Mouse (Mus musculus) heart, adult 8-10 months (tissue): Measurements from ENCODE around the gene Mre11a. TPM values are rescaled to one million over a fixed set of nuclear protein-coding genes. Genes with fewer than 3 reads are reported as not detected.
"Not testable (repeated sequence)": the region's sequence is repeated elsewhere in the genome, so short reads cannot be mapped to it uniquely, and the experiment has no call there.

Source experiments
- DNase-seq: peaks from one replicate; pipeline ENCODE4 v3.0.0; 2022; ENCODE audit warnings: low spot score
- total RNA-seq, 4 experiments: library from RNA; stranded (reverse); gene quantifications; 2 replicates each; pipeline ENCODE4 v1.2.4; 2022

The Mre11a gene
- total RNA-seq, 4 experiments from 2014 or later: 8.0 to 18.2 (median 10.6) TPM

DNA sequence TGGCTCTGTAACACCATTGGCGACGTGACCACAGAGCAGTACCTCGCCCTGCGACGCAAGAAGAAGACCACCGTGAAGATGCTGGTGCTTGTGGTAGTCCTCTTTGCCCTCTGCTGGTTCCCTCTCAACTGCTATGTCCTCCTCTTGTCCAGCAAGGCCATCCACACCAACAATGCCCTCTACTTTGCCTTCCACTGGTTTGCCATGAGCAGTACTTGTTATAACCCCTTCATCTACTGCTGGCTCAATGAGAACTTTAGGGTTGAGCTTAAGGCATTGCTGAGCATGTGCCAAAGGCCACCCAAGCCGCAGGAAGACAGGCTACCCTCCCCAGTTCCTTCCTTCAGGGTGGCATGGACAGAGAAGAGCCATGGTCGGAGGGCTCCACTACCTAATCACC, 83.9 kb downstream of the Mre11a start:
- no peak for DNase-seq

DNA sequence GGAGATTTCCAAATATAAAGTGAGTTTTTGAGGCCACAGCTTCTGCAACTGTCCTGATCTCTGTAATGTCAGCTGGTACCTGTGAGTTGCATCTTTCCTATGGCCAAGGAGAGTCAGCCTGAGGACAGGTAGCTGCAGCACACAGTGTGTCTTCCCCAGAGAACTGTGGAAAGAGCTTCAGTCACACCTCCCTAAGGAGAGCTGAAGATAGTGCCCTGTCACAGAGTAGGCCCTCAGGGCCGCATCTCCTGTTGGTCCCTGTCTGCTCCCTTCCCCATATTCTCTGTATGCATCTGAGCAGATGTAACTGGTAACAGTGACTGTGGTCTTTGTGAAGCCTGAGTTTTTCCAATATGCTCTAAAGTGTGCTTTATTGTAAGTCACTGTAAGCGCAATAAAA, 85.9 kb downstream of the Mre11a start:
- DNase-seq: no peak

DNA sequence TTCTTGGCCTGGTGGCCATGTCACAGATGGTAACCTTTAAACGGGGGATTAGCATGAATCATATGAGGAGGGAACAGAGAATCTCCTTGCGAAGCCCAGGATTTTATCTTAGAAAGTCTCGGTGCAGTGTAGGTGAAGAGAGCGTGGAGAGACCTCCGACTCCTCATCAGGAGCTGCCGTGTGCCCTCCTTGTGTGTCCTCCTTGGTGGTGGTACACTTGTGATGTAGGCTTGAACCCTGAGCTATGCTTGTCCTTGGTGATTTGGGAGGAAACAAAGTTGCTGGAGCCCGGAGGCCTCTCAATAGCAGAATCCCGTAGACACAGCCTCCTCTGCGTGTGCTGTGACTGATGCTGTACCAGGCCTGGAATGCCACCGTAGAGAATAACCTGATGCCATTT, 86.3 kb downstream of the Mre11a start:
- no peak for DNase-seq

DNA sequence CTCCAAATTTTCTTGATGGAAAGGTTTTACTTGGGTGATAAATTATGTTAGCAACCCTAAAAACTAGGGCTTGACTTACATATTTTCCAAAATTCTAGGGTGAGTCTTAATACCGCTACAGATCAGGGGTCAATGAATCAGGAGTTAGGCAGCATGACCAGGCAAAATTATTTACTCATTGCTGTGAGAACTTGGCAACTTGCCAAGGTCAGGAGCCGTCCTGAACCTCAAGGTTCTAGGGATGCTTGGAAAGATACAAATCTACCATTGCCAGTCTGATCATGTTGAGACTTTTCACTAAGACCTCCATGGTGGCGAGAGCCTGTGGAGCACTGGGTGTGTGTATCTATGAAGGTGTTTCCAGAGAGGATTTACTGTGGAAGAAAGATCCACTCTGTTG, 87.1 kb downstream of the Mre11a start:
- no peak for DNase-seq

DNA sequence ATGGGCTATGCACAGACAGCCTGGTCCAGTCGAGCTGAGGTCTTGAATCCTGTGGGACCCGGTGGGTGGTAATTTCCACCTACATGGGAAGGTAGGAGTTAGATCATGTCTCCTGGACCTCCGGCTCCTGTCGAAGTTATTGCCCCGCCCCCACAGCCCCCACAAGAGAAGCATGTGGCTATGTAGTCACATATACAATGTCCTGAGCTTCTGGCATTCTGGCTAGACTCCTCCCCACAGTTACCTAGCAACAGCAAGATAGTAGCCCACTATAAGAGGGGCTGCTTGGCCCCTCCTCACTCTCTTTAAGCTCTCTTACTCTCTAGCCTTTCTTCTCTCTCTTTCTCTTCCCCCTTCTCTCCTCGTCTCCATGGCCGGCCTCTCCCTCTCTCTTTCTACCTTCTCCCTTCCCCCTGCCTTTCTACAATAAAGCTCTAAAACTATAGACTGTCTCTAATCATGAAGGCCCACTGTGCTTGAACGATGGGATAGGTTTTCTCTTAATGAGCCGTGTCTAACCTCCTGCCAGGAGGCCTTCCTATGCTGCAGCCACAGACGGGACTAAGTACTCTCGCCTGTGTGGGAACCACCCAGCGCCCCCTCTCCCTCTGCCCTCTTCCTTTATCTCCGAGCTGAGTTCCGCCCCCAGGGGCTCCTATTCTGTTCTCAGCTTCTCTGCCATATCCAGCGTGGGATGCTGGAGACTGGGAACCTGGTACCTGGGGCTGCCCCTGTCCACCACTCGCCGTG, 87.9 kb downstream of the Mre11a start:
- no peak for DNase-seq

DNA sequence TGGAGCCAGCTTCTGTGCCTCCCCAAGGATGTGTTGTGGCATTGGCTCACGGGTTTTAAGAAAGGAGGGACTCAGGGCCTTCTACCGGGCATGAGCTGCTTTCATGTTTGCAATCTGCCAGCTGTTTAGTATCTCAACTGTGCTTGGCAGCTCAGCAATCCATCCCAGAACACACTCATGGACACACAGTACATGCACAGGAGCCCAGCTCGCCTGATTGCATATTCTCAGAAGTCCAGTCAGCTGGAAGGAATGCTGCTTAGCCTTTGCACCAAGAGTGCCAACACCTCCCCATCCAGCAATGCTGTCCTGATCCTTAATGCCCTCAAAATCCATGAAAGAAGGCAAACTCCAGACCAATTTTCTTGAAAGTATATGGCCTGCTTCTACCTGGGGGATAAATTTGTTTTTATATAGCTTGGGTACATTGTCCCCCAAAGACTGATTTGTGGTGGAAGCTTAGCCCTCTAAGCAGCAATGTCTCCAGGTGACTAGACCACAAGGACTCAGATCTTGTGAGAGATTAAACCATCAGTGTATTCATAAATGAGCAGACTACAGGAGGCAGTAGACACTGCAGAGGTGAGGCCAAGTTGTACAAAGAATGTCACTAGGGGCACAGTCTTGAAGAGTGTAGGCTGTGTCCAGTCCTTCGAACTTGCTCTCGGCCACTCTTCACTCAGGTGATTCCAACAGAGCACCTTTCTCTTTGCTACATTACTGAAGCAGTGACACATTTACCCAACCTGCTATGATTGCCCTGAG, 91.5 kb downstream of the Mre11a start:
- no peak for DNase-seq

DNA sequence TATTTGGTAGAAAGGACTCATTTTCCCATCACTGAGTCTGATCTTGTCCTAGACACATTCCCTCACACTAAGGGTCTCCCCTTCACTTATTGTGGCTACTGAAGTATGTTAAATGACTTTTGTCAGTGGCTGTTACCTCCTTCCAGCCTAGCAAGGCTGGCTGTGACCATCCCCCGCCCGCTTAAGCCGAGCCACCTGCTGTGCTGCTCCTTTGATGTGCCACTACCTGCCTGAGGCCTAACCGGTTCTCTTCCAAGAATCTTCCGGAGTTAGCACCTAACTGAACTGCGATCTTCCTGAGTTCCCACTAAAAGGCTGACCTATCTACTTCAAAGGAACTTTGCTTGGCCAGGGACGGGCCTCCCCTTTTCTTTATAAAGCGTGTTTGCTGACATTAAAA, 92.1 kb downstream of the Mre11a start:
- not testable (repeated sequence) for DNase-seq

DNA sequence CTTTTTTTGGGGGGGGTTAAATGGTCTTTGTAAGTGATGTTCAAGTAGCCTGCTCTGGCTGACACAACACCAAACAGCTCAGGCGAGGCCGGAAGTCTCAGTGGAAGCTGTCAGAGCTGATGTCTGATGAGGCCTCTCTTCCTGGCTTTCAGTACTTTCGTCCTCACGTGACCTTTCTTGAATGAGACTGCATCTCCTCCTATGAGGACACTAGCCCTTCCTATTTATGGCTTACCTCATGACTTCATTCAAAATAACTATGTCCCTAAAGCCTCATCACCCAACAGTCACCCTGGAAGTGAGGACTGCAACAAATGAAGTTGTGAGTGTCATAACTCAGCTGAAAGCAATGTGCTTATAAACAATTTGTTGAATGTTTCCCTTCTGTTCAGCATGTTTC, 100.2 kb downstream of the Mre11a start:
- DNase-seq: no peak

DNA sequence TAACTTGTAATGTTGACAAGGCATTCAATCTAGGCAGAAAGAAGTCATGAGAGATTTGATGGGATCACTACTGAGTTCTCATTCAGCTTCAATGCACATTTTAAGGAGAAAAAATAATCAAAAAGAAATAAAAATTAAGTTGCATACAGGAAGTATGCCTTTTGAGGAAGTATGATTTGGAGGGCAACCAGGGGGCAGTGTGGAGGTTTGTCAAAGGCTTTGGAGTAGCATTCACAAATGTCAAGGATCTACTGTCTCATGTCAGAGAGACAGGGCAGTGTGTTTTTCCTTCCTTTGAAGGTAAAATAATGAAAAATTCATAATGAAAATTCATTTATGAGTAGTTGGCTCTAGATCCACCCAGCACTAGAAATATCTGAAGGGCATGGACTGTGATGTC, 100.7 kb downstream of the Mre11a start:
- no peak for DNase-seq

DNA sequence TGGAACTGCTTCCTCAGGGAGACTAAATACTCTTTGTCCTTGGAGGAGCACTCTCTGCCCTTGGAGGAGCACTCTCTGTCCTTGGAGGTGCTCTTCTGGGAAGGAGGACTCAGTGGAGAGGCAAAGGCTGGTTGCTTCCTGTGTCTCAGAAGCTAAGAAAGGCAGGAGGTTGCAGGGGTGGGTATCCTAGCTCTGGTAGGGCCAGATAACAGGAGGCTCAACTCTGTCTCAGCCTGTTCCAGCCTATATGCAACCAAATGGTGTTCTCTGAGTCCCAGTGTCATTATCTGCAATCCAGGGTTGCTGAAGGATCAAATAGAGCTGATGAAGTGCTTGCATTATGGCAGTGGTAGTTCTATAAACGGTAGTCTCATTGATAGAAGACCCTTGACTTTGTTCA, 101.5 kb downstream of the Mre11a start:
- DNase-seq: no peak

Other genes starting within 250 kb of the Mre11a start
- gene Amotl1, start 139.6 kb upstream of the Mre11a start, total RNA-seq: 10 to 100 TPM; 56.2 to 65.0 (median 58.1) TPM
- not detected for gene Piwil4, start 43.9 kb upstream of the Mre11a start, total RNA-seq
- gene Fut4, start 32.3 kb upstream of the Mre11a start, total RNA-seq: under 1 TPM; 0.33 to 0.63 (median 0.39) TPM
- gene 1700012B09Rik, start 13.6 kb upstream of the Mre11a start, total RNA-seq: not detected
- 1 to 10 TPM; 5.8 to 7.5 (median 7.2) TPM for gene Ankrd49, start 202 bp downstream of the Mre11a start, total RNA-seq
- gene Gpr83, start 75.6 kb downstream of the Mre11a start, total RNA-seq: under 1 TPM in 1 of 4 experiments, not detected in 3; 0.09 TPM
- not detected for gene Izumo1r, start 119.3 kb downstream of the Mre11a start, total RNA-seq